Mouse (Mus musculus) intestine, embryonic 16.5 days (tissue): ENCODE results near the gene Kcnq1. TPM values are rescaled to one million over a fixed set of nuclear protein-coding genes. Genes with fewer than 3 reads are reported as not detected.

Experiments used
- ATAC-seq: fragments of 200-750 bp; cut with Nextera tagmentation; 2 replicates; pipeline ENCODE4 v1.8.0; 2017; ENCODE audit warnings: moderate TSS enrichment, moderate library complexity
- H3K27ac ChIP-seq: fragments of 300-500 bp; sonication (generic); 2 replicates; pipeline ENCODE4 v1.5.1; 2014; ENCODE audit warnings: mild to moderate bottlenecking, low read length
- H3K27me3 ChIP-seq: fragments of 300-500 bp; sonication (generic); replicated peaks from 2 replicates; pipeline ENCODE4 v1.6.1; 2014; ENCODE audit warnings: low read length, control low read depth, mixed read lengths; ENCODE audit not compliant: control insufficient read depth, insufficient read depth
- H3K36me3 ChIP-seq: fragments of 300-500 bp; sonication (generic); 2 replicates; pipeline ENCODE4 v1.6.1; 2014; ENCODE audit warnings: low read length, control low read depth; ENCODE audit not compliant: control insufficient read depth, insufficient read depth
- H3K4me1 ChIP-seq: fragments of 300-500 bp; sonication (generic); 2 replicates; pipeline ENCODE4 v1.6.1; 2014; ENCODE audit warnings: low read length, control low read depth, mixed read lengths; ENCODE audit not compliant: control insufficient read depth, insufficient read depth
- H3K4me2 ChIP-seq: fragments of 300-500 bp; sonication (generic); 2 replicates; pipeline ENCODE4 v1.6.1; 2014; ENCODE audit warnings: low read depth, low read length, control low read depth
- H3K4me3 ChIP-seq: fragments of 300-500 bp; sonication (generic); 2 replicates; pipeline ENCODE4 v1.5.1; 2014; ENCODE audit warnings: mild to moderate bottlenecking, low read length
- H3K9ac ChIP-seq: fragments of 300-500 bp; sonication (generic); 2 replicates; pipeline ENCODE4 v1.6.1; 2014; ENCODE audit warnings: low read depth, low read length
- H3K9me3 ChIP-seq: fragments of 300-500 bp; sonication (generic); 2 replicates; pipeline ENCODE4 v1.6.1; 2016; ENCODE audit warnings: low read length, control low read depth; ENCODE audit not compliant: control insufficient read depth
- WGBS: fragments of 180-500 bp; shearing (Covaris S2); extraction: QIAGEN DNeasy Blood & Tissue Kit; methylation state at CpG from one replicate; pipeline ENCODE4 v1.1.7; 2014; 5-methylcytosine and 5-hydroxymethylcytosine counted together
- polyA plus RNA-seq: library from polyadenylated mRNA; unstranded; fragments of >200 nt; fragmentation: Nextera tagmentation; extraction: Ambion mirVana; gene quantifications from 2 replicates; pipeline ENCODE4 v1.2.1, GENCODE M21; 2015

Kcnq1 gene
- polyA plus RNA-seq, 1 experiment from 2014 or later: 9.7 TPM

GRCm38 (mm10) chr7:143401429-143402016 lies 295.4 kb downstream of the Kcnq1 start:
- Histone ChIP-seq H3K36me3 (no peaks in the 10 kb centered on the region), H3K27ac (no peak overlapping the region), H3K4me1 (peaks cover 25% of the 10 kb centered on the region), H3K4me3 (no peak overlapping the region), H3K9me3 (no peaks in the 10 kb centered on the region), H3K4me2 (no peak overlapping the region), H3K27me3 (no peaks in the 10 kb centered on the region), H3K9ac (no peak overlapping the region)
- 0 out of 2 replicates have a peak, but pooled peaks have one; percentile 9 for ATAC-seq
- 62% methylated on average over 5 of the region's 5 CpGs for WGBS

GRCm38 (mm10) chr7:143404296-143404695 lies 298.1 kb downstream of the Kcnq1 start:
- Histone ChIP-seq H3K9me3 (no peaks in the 10 kb centered on the region), H3K4me1 (peaks cover 46% of the 10 kb centered on the region), H3K27ac (no peak overlapping the region), H3K9ac (no peak overlapping the region), H3K27me3 (no peaks in the 10 kb centered on the region), H3K4me3 (no peak overlapping the region), H3K36me3 (no peaks in the 10 kb centered on the region), H3K4me2 (no peak overlapping the region)
- WGBS: 85% methylated on average over 6 of the region's 6 CpGs
- ATAC-seq: no peak

GRCm38 (mm10) chr7:143407931-143408501 lies 301.9 kb downstream of the Kcnq1 start:
- peaks cover 30% of the 10 kb centered on the region for H3K4me1 ChIP-seq
- no peaks in the 10 kb centered on the region for H3K9me3 ChIP-seq
- H3K4me2 ChIP-seq: peak overlapping the region; percentile 25; the same call in 1 of the 2 replicates
- no peaks in the 10 kb centered on the region for H3K27me3 ChIP-seq
- ATAC-seq: peak; percentile 86
- H3K27ac ChIP-seq: peak overlapping the region; percentile 79
- no peak overlapping the region for H3K4me3 ChIP-seq
- H3K36me3 ChIP-seq: no peaks in the 10 kb centered on the region
- WGBS: 27% methylated on average over 9 of the region's 9 CpGs
- H3K9ac ChIP-seq: peak overlapping the region; percentile 50

- H3K9me3 ChIP-seq: no peaks in the 10 kb centered on the region
Observed at GRCm38 (mm10) chr7:143408615-143409021, 302.5 kb downstream of the Kcnq1 start.

GRCm38 (mm10) chr7:143412606-143413005 lies 306.4 kb downstream of the Kcnq1 start:
- Histone ChIP-seq H3K27ac (no peak overlapping the region), H3K9me3 (no peaks in the 10 kb centered on the region), H3K9ac (no peak overlapping the region), H3K36me3 (no peaks in the 10 kb centered on the region), H3K4me3 (no peak overlapping the region), H3K27me3 (no peaks in the 10 kb centered on the region), H3K4me2 (no peak overlapping the region), H3K4me1 (peaks cover 31% of the 10 kb centered on the region)
- ATAC-seq: no peak
- 69% methylated on average over 6 of the region's 6 CpGs for WGBS

More at GRCm38 (mm10) chr7:143408615-143409021, 302.5 kb downstream of the Kcnq1 start:
- Histone ChIP-seq H3K9ac (peak overlapping the region; percentile 45; the same call in 1 of the 2 replicates), H3K4me2 (0 out of 2 replicates have a peak overlapping the region, but pooled peaks have one; percentile 25), H3K4me3 (no peak overlapping the region), H3K4me1 (peaks cover 26% of the 10 kb centered on the region), H3K27me3 (no peaks in the 10 kb centered on the region), H3K36me3 (no peaks in the 10 kb centered on the region), H3K27ac (peak overlapping the region; percentile 79)
- 34% methylated on average over 13 of the region's 13 CpGs for WGBS
- no peak; the same call in none of the 2 replicates for ATAC-seq

GRCm38 (mm10) chr7:143415070-143415469 lies 308.9 kb downstream of the Kcnq1 start:
- Histone ChIP-seq H3K4me1 (peaks cover 22% of the 10 kb centered on the region), H3K4me3 (no peak overlapping the region), H3K4me2 (no peak overlapping the region), H3K27ac (peak overlapping the region; percentile 1; the same call in 1 of the 2 replicates), H3K36me3 (no peaks in the 10 kb centered on the region), H3K9ac (peak overlapping the region; percentile 41), H3K27me3 (no peaks in the 10 kb centered on the region), H3K9me3 (no peaks in the 10 kb centered on the region)
- 34% methylated on average over 4 of the region's 4 CpGs for WGBS
- no peak for ATAC-seq

- Histone ChIP-seq H3K4me1 (peaks cover 22% of the 10 kb centered on the region), H3K9ac (no peak overlapping the region), H3K4me2 (no peak overlapping the region), H3K27me3 (no peaks in the 10 kb centered on the region), H3K9me3 (no peaks in the 10 kb centered on the region), H3K27ac (no peak overlapping the region), H3K4me3 (no peak overlapping the region), H3K36me3 (no peaks in the 10 kb centered on the region)
- ATAC-seq: no peak
- WGBS: 78% methylated on average over 12 of the region's 12 CpGs
Observed at GRCm38 (mm10) chr7:143416406-143416805, 310.2 kb downstream of the Kcnq1 start.

- Histone ChIP-seq H3K27me3 (no peaks in the 10 kb centered on the region), H3K4me2 (no peak overlapping the region), H3K4me3 (no peak overlapping the region), H3K9me3 (no peaks in the 10 kb centered on the region), H3K36me3 (no peaks in the 10 kb centered on the region), H3K27ac (peak overlapping the region; percentile 51; the same call in 1 of the 2 replicates), H3K9ac (peak overlapping the region; percentile 2; the same call in 1 of the 2 replicates), H3K4me1 (peaks cover 22% of the 10 kb centered on the region)
- peak; percentile 18 for ATAC-seq
- WGBS: 44% methylated on average over 5 of the region's 5 CpGs
Observed at GRCm38 (mm10) chr7:143417875-143418274, 311.7 kb downstream of the Kcnq1 start.

GRCm38 (mm10) chr7:143419585-143420160 lies 313.5 kb downstream of the Kcnq1 start:
- H3K27ac ChIP-seq: peak overlapping the region; percentile 42
- no peaks in the 10 kb centered on the region for H3K36me3 ChIP-seq
- no peaks in the 10 kb centered on the region for H3K27me3 ChIP-seq
- H3K9ac ChIP-seq: no peak overlapping the region
- peaks cover 20% of the 10 kb centered on the region for H3K4me1 ChIP-seq
- no peak overlapping the region for H3K4me3 ChIP-seq
- no peaks in the 10 kb centered on the region for H3K9me3 ChIP-seq
- ATAC-seq: peak; percentile 83
- 60% methylated on average over 4 of the region's 4 CpGs for WGBS
- H3K4me2 ChIP-seq: no peak overlapping the region
